Mouse (Mus musculus) liver, postnatal 0 days (tissue): ENCODE data around the gene Trappc3.

Source experiments
- CTCF ChIP-seq: sonication (generic); IDR thresholded peaks from 2 replicates; pipeline ENCODE4 v1.5.1; 2016; ENCODE audit warnings: antibody characterized with exemption, low read depth
- EP300 ChIP-seq: IDR thresholded peaks from 2 replicates; pipeline ENCODE4 v1.6.1; 2016; ENCODE audit warnings: antibody characterized with exemption, low read depth, mild to moderate bottlenecking

DNA sequence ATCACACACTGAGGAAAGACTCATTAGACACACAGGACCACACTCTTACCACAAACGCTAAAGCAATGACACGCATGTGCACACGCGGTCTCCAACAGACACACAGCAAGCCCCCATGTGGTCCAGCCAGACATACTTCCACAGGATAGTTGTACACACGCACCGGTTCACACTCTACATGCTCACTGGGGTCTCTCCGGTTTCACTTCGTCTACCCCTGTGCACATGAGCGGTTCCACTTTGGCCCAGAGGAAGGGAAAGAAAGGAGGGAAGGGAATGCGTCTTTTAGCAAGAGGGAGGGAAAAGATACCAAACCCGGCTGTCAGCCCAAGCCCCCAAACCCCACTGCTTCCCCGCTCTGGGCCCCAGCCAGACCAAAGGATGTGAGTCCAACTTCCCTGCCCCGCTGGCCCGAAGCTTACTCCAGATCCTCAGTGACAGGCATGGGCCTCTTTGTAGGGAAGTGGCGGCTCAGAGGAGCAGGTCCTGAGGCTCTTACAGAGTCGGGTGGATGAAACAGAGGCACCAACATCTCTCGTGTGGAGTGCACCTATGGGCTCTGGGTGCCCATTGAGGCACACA is 26.1 kb downstream of the Trappc3 start:
- no peak for TF ChIP-seq CTCF
- TF ChIP-seq EP300: no peak
